Mouse (Mus musculus): ENCODE measurements around the gene Ss18l2. TPM values are rescaled to one million over a fixed set of nuclear protein-coding genes. Genes with fewer than 3 reads are reported as not detected.

Ss18l2 gene
- 18.5 TPM for polyA plus RNA-seq (2014; fragmentation: Illumina TruSeq; extraction: RNeasy Lipid Tissue Mini Kit (QIAGEN cat#74804))

DNA sequence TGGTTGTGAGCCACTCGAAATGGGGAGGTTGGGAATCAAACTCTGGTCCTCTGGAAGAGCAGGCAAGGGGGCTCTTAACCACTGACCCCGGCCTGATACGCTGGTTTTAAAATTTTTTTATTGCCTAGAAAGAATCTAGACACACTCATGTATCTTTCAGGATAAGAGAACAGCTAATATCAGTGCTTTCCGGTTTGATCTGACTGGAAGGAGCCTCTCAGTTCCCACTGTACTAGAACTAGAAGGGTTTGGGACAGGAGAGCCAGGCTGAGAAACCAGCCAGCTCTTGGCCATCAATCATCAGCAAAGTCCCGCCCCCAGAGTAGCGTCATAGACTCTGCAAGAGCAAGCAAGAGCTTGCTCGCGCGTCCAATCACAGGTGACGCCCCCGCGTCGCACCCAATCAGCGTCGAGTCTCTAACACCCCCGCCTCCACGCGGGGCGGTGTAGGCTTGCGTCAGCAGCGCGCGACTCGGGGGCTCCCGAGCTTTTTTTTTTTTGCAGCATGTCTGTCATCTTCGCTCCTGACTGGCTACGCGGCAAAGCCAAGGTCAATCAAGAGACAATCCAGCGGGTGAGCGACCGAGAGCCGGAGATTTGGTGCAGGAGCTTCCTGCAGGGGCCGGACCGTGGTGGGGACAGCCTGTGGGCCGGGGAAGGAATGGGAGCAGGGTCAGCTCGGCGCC lies at the start of gene Ss18l2:
Gene Ss18l2, plus strand, starts transcription at position 432 of the 686 bp plus-strand sequence.

DNA sequence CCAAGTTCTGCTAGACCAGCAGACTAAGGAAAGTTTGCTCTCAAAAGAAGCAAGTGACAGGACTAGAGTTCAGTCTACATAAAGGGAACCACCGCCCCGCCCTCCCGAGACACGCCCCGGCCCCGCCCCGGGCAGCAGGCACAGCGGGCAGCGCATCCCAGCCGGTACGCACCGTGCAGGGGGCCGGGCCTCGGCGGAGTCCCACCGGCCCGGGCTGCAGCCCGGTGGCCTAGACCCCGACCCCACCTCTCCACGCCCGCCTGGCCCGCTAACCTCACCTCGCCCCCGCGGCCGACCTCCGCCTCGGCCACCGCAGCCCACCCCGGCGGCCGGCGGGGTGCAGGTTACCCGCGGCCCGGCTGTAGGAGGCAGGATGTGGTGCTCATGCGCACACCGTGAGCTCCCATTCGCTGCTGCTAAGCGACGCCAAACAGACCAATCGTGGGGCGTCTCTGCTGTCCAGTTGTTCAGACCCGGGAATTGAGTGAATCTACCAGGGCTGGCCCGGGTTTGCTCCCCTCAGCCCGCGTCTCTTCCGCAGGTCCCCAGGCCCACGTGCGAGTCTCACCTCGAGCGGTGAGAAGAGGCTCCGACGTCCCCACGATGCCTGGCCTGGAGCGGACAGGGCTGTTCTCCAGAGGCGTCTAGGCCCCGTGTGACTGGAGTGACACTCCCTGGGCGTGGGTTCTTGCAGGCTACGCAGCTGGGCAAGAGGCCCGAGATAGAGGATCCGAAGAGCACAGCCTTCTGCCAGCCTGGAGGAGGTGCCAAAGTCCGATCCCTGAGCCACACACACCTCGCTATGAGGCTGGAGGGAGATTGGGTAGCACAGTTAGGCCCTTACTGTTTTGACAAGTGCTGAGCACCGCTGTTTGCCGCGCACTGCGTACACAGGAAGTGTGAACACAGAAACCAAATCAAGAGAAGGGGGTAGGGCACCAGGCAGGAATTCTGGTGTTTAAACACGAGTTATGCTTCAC lies 5.2 kb upstream of the Ss18l2 start, which contains the start of gene Sec22c:
Gene Sec22c, minus strand, starts transcription at position 845 of the 980 bp plus-strand sequence.

DNA sequence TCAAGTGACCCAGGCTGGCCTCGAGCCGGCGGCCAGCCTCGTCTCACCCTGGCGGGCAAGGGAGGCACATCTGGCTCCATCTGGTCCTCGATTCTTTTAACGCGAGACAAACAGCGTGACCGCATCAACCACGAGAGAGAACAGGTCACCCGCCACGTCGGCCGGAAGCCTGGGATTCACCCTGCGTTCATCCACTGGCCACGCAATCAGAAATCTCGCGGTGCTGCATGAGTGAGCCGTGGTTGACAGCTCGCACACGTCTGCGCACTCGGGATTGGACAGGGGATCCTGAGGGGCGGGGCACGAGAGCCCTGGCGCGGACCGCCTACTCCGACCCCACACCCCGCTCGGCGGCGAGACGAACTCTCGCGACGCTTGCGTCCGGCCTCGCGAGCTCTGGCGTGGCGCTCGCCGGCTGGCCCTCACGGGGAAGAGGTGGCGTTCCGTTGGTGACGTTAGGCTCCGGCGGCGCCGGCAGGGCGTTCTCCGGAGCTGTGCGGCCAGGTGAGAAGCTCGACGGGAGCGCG lies 8.7 kb downstream of the Ss18l2 start, which contains the start of gene Nktr:
Gene Nktr, plus strand, starts transcription at position 378 of the 527 bp plus-strand sequence.

DNA sequence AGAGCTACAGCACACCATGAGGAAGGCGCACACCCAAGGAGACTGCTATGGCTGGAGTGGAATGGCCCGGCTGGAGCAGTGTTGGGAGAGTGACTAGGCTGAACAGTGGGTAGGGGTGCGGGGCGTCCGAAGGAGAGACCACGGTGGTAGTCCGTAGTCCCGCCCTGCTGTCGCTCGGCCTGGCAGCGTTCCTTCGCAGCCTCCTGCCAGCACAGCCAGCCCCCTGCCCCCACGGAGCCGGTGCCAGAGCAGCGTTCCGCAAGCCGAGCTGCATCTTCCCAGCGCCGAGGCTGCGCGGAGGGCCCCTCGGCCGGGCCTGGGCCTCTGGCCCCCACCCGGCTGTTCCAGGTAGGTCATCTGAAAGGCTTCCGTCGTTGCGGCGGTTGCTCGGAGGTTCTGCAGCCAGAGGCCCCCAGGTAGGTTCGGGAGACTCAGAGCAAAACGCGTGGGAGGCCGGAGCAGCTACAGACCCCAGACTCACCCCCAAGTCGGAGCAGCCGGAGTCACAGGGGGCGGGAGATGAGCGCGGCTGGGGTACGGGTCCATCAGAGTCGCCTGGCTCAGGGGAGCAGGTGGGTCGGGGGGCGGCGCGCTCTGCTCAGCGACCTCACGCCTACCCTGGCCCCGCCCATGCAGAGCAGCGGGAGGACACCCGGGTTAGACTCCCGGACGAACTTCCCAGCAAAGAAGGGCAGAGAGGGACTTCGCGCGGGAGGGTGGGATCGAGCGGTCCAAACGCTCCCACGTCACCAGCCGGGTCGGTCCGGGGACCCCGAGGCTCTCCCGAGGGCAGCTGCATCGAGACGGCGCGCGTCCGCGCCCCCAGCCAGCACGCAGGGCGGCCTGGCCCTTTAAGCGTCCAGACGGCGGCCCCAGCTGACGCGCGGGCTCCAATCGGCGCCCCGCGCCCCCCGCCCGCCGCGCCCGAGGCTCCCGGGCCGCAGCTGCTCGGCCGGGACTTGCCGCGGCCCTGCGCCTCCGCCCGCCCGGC lies 49.3 kb downstream of the Ss18l2 start, which contains the start of gene Zfp651:
Gene Zfp651, plus strand, starts transcription at position 240 of the 991 bp plus-strand sequence.

Other genes with a start within 250 kb of the Ss18l2 start
- not detected for gene Cck, start 214.6 kb upstream of the Ss18l2 start, polyA plus RNA-seq (2014; fragmentation: Illumina TruSeq; extraction: RNeasy Lipid Tissue Mini Kit (QIAGEN cat#74804))
- not detected for gene Lyzl4, start 68.2 kb upstream of the Ss18l2 start, polyA plus RNA-seq (2014; fragmentation: Illumina TruSeq; extraction: RNeasy Lipid Tissue Mini Kit (QIAGEN cat#74804))
- 0.20 TPM for gene Vipr1, start 67.6 kb upstream of the Ss18l2 start, polyA plus RNA-seq (2014; fragmentation: Illumina TruSeq; extraction: RNeasy Lipid Tissue Mini Kit (QIAGEN cat#74804))
- 10.4 TPM for gene Sec22c, start 4.8 kb upstream of the Ss18l2 start, polyA plus RNA-seq (2014; fragmentation: Illumina TruSeq; extraction: RNeasy Lipid Tissue Mini Kit (QIAGEN cat#74804))
- gene Nktr, start 8.8 kb downstream of the Ss18l2 start, polyA plus RNA-seq (2014; fragmentation: Illumina TruSeq; extraction: RNeasy Lipid Tissue Mini Kit (QIAGEN cat#74804)): 128 TPM
- 0.60 TPM for gene Zfp651, start 49.0 kb downstream of the Ss18l2 start, polyA plus RNA-seq (2014; fragmentation: Illumina TruSeq; extraction: RNeasy Lipid Tissue Mini Kit (QIAGEN cat#74804))
- not detected for gene Klhl40, start 67.3 kb downstream of the Ss18l2 start, polyA plus RNA-seq (2014; fragmentation: Illumina TruSeq; extraction: RNeasy Lipid Tissue Mini Kit (QIAGEN cat#74804))
- not detected for gene Hhatl, start 82.2 kb downstream of the Ss18l2 start, polyA plus RNA-seq (2014; fragmentation: Illumina TruSeq; extraction: RNeasy Lipid Tissue Mini Kit (QIAGEN cat#74804))
- not detected for gene Ccdc13, start 129.1 kb downstream of the Ss18l2 start, polyA plus RNA-seq (2014; fragmentation: Illumina TruSeq; extraction: RNeasy Lipid Tissue Mini Kit (QIAGEN cat#74804))
- 21.6 TPM for gene Higd1a, start 148.0 kb downstream of the Ss18l2 start, polyA plus RNA-seq (2014; fragmentation: Illumina TruSeq; extraction: RNeasy Lipid Tissue Mini Kit (QIAGEN cat#74804))
- gene Ackr2, start 188.0 kb downstream of the Ss18l2 start, polyA plus RNA-seq (2014; fragmentation: Illumina TruSeq; extraction: RNeasy Lipid Tissue Mini Kit (QIAGEN cat#74804)): 1.2 TPM
- not detected for gene Cyp8b1, start 206.0 kb downstream of the Ss18l2 start, polyA plus RNA-seq (2014; fragmentation: Illumina TruSeq; extraction: RNeasy Lipid Tissue Mini Kit (QIAGEN cat#74804))
- 4.8 TPM for gene Fam198a, start 240.7 kb downstream of the Ss18l2 start, polyA plus RNA-seq (2014; fragmentation: Illumina TruSeq; extraction: RNeasy Lipid Tissue Mini Kit (QIAGEN cat#74804))